Mouse (Mus musculus) kidney, embryonic 16.5 days (tissue): ENCODE results near the gene Tango2. TPM values are rescaled to one million over a fixed set of nuclear protein-coding genes. Genes with fewer than 3 reads are reported as not detected.

Experiments used
- ATAC-seq: fragments of 200-750 bp; cut with Nextera tagmentation; 2 replicates; pipeline ENCODE4 v1.8.0; 2017; ENCODE audit warnings: moderate TSS enrichment; ENCODE audit not compliant: low FRiP score, low TSS enrichment
- H3K27ac ChIP-seq: fragments of 300-500 bp; sonication (generic); 2 replicates; pipeline ENCODE4 v1.5.1; 2014; ENCODE audit warnings: low read length
- H3K27me3 ChIP-seq: fragments of 300-500 bp; sonication (generic); 2 replicates; pipeline ENCODE4 v1.6.1; 2014; ENCODE audit warnings: low read length, control low read depth, mixed read lengths; ENCODE audit not compliant: insufficient read depth
- H3K36me3 ChIP-seq: fragments of 300-500 bp; sonication (generic); 2 replicates; pipeline ENCODE4 v1.6.1; 2014; ENCODE audit warnings: low read length, control low read depth, mixed read lengths; ENCODE audit not compliant: insufficient read depth
- H3K4me1 ChIP-seq: fragments of 300-500 bp; sonication (generic); 2 replicates; pipeline ENCODE4 v1.6.1; 2014; ENCODE audit warnings: low read length, control low read depth, mixed read lengths; ENCODE audit not compliant: insufficient read depth
- H3K4me2 ChIP-seq: fragments of 300-500 bp; sonication (generic); replicated peaks from 2 replicates; pipeline ENCODE4 v1.6.1; 2014; ENCODE audit warnings: low read depth, low read length
- H3K4me3 ChIP-seq: fragments of 300-500 bp; sonication (generic); 2 replicates; pipeline ENCODE4 v1.5.1; 2014; ENCODE audit warnings: mild to moderate bottlenecking, low read length
- H3K9ac ChIP-seq: fragments of 300-500 bp; sonication (generic); replicated peaks from 2 replicates; pipeline ENCODE4 v1.6.1; 2014; ENCODE audit warnings: low read length
- H3K9me3 ChIP-seq: fragments of 300-500 bp; sonication (generic); 2 replicates; pipeline ENCODE4 v1.6.1; 2016; ENCODE audit warnings: low read length, control low read depth
- whole genome bisulfite sequencing: fragments of 180-500 bp; shearing (Covaris S2); extraction: QIAGEN DNeasy Blood & Tissue Kit; methylation state at CpG from one replicate; pipeline ENCODE4 v1.1.7; 2014; 5-methylcytosine and 5-hydroxymethylcytosine counted together
- polyA plus RNA-seq: library from polyadenylated mRNA; unstranded; fragments of >200 nt; fragmentation: Nextera tagmentation; extraction: Ambion mirVana; gene quantifications from 2 replicates; pipeline ENCODE4 v1.2.1, GENCODE M21; 2015

The Tango2 gene
- polyA plus RNA-seq, result 29.1 and 31.0 TPM in 2 replicates

DNA sequence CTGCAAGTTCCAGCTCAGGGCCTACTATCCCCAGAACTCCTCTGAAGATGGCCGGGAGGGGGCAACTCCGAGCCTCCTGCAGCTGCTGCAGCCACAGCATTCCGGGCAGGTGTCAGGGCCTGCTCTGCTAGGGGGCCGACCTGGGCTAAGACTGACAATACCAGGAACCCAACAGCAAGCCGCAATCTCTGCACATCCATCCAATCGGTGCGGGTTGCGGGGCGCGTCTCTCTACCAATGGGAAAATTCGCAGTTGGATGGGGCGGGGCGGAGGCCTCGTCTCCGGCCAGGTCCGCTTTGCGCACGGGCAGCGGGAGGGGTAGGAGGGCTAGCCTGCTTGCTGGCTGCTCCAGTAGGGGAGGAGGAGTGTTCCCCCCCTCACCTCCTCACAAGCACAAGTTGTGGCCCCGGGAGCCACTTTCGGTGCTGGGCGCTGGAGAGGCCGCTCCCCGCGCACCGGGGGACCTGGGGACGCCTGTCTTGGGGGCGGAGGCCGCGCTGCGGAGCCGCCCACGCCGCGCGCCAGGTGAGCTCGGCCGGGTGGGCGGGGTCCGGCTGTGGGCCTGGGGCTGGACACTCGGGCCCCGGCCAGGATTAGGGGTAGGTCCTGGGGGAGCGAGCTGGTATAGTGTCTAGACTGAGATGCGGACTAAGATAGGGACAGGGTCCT is at the start of gene Tango2, which contains the start of gene Arvcf:
TSS of gene Tango2 (minus strand) at position 173 of the 670 bp plus-strand sequence.
TSS of gene Arvcf (plus strand) at position 252 of the 670 bp plus-strand sequence.
- Histone ChIP-seq H3K4me3 (peak within 1 kb of the TSS; percentile 75), H3K9ac (peak within 1 kb of the TSS; percentile 81), H3K36me3 (no peaks in the 10 kb centered on the region), H3K4me2 (peak within 1 kb of the TSS; percentile 98), H3K4me1 (peaks cover 10% of the 10 kb centered on the region), H3K9me3 (no peaks in the 10 kb centered on the region), H3K27ac (no peak within 1 kb of the TSS), H3K27me3 (peaks cover 24% of the 10 kb centered on the region)
- under 1% methylated on average over 44 of the region's 44 CpGs for WGBS
- ATAC-seq, result peak; percentile 92

- no peaks in the 10 kb centered on the region for H3K27me3 ChIP-seq
- no peak overlapping the region for H3K9ac ChIP-seq
- H3K4me2 ChIP-seq, result no peak overlapping the region
- H3K9me3 ChIP-seq, result no peaks in the 10 kb centered on the region
- 95% methylated on average over 27 of the region's 27 CpGs for WGBS
- peaks cover 35% of the 10 kb centered on the region for H3K36me3 ChIP-seq
- no peak overlapping the region for H3K4me3 ChIP-seq
- ATAC-seq, result no peak
- H3K27ac ChIP-seq, result no peak overlapping the region
- peaks cover 42% of the 10 kb centered on the region for H3K4me1 ChIP-seq
These were observed 49.1 kb upstream of the Tango2 start for GRCm38 (mm10) chr16:18396791-18397621.

GRCm38 (mm10) chr16:18396201-18396600 is 48.3 kb upstream of the Tango2 start:
- WGBS, result 70% methylated on average over 2 of the region's 2 CpGs
- H3K36me3 ChIP-seq, result peaks cover 28% of the 10 kb centered on the region
- H3K4me3 ChIP-seq, result no peak overlapping the region
- no peaks in the 10 kb centered on the region for H3K27me3 ChIP-seq
- ATAC-seq, result no peak
- no peaks in the 10 kb centered on the region for H3K9me3 ChIP-seq
- H3K4me1 ChIP-seq, result peaks cover 43% of the 10 kb centered on the region
- H3K9ac ChIP-seq, result no peak overlapping the region; the same call in 1 of the 2 replicates
- H3K27ac ChIP-seq, result peak overlapping the region; percentile 70
- no peak overlapping the region for H3K4me2 ChIP-seq

GRCm38 (mm10) chr16:18395620-18396036 is 47.7 kb upstream of the Tango2 start:
- Histone ChIP-seq H3K9ac (no peak overlapping the region; the same call in 1 of the 2 replicates), H3K27me3 (no peaks in the 10 kb centered on the region), H3K27ac (peak overlapping the region; percentile 70), H3K4me3 (no peak overlapping the region), H3K4me2 (no peak overlapping the region), H3K9me3 (no peaks in the 10 kb centered on the region), H3K36me3 (peaks cover 28% of the 10 kb centered on the region), H3K4me1 (peaks cover 38% of the 10 kb centered on the region)
- peak; percentile 14; the same call in 1 of the 2 replicates for ATAC-seq
- WGBS, result 48% methylated on average over 6 of the region's 7 CpGs

- H3K4me1 ChIP-seq, result peaks cover 36% of the 10 kb centered on the region
- H3K9me3 ChIP-seq, result no peaks in the 10 kb centered on the region
- peak overlapping the region; percentile 37 for H3K9ac ChIP-seq
- no peaks in the 10 kb centered on the region for H3K27me3 ChIP-seq
- no peak overlapping the region for H3K4me2 ChIP-seq
- H3K27ac ChIP-seq, result peak overlapping the region; percentile 25; the same call in 1 of the 2 replicates
- WGBS, result 31% methylated on average over 11 of the region's 11 CpGs
- peaks cover 25% of the 10 kb centered on the region for H3K36me3 ChIP-seq
- ATAC-seq, result no peak
- H3K4me3 ChIP-seq, result no peak overlapping the region
These were observed 47.1 kb upstream of the Tango2 start for GRCm38 (mm10) chr16:18394777-18395619.

- no peak overlapping the region for H3K4me3 ChIP-seq
- no peak overlapping the region for H3K4me2 ChIP-seq
- no peaks in the 10 kb centered on the region for H3K27me3 ChIP-seq
- peaks cover 23% of the 10 kb centered on the region for H3K36me3 ChIP-seq
- WGBS, result 79% methylated on average over 3 of the region's 3 CpGs
- no peak overlapping the region for H3K27ac ChIP-seq
- H3K4me1 ChIP-seq, result peaks cover 42% of the 10 kb centered on the region
- no peak overlapping the region for H3K9ac ChIP-seq
- ATAC-seq, result no peak
- no peaks in the 10 kb centered on the region for H3K9me3 ChIP-seq
These were observed 46.2 kb upstream of the Tango2 start for GRCm38 (mm10) chr16:18394056-18394455.

- Histone ChIP-seq H3K4me3 (peak overlapping the region; percentile 75), H3K27ac (no peak overlapping the region), H3K4me2 (peak overlapping the region; percentile 91), H3K4me1 (peaks cover 47% of the 10 kb centered on the region), H3K36me3 (peaks cover 18% of the 10 kb centered on the region), H3K9me3 (no peaks in the 10 kb centered on the region), H3K9ac (peak overlapping the region; percentile 83), H3K27me3 (no peaks in the 10 kb centered on the region)
- ATAC-seq, result no peak
- 59% methylated on average over 5 of the region's 5 CpGs for WGBS
These were observed 45.7 kb upstream of the Tango2 start for GRCm38 (mm10) chr16:18393595-18393994.

GRCm38 (mm10) chr16:18392469-18393426 is 44.8 kb upstream of the Tango2 start:
- H3K9me3 ChIP-seq, result no peaks in the 10 kb centered on the region
- peak overlapping the region; percentile 75 for H3K4me3 ChIP-seq
- H3K27me3 ChIP-seq, result no peaks in the 10 kb centered on the region
- peak overlapping the region; percentile 83 for H3K9ac ChIP-seq
- peak overlapping the region; percentile 70 for H3K27ac ChIP-seq
- peaks cover 11% of the 10 kb centered on the region for H3K36me3 ChIP-seq
- H3K4me2 ChIP-seq, result peak overlapping the region; percentile 91
- ATAC-seq, result peak; percentile 90
- peaks cover 56% of the 10 kb centered on the region for H3K4me1 ChIP-seq
- WGBS, result under 1% methylated on average over 59 of the region's 63 CpGs
